Mouse (Mus musculus) kidney, adult 2 months (tissue): ENCODE results near the gene Frmd4b.

Experiments
- CTCF ChIP-seq: fragments of 200-500 bp; conservative IDR thresholded peaks from 2 replicates; pipeline ENCODE4 v1.5.1; 2011; ENCODE audit warnings: low read depth, mild to moderate bottlenecking, control low read depth, low read length, moderate library complexity, mixed read lengths; ENCODE audit not compliant: insufficient read depth, insufficient read length
- POLR2A ChIP-seq: fragments of 200-500 bp; IDR thresholded peaks from one replicate; pipeline ENCODE4 v1.6.1; 2011; ENCODE audit warnings: low read depth, low read length, control low read depth

DNA sequence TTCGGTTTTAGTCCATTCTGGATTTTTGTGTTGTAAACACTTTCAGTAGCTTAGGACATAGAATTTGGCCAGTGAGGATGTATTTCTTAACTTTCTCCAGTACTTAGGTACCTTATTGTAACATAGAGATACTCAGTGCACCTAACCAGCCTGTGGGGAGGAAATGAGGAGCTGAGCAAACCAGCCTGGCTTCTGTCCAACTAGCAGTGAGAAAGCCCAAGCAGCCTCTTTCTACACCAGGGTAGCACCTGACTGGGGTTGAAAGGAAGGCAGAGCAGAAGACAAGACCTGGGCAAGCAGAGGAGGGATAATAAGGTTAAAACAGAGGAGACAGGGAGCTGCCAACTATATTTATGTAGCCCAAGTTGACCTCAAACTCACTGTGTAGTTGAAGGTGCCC is 333.7 kb downstream of the Frmd4b start:
- TF ChIP-seq CTCF (no peak), POLR2A (no peak)
